Mouse (Mus musculus): ENCODE results near the gene Top3b.
A peak's percentile ranks its signal among the peaks of the same experiment; 100 is the strongest.

The Top3b gene

GRCm38 (mm10) chr16:16870617-16871331, at the start of gene Top3b, which contains the start of gene Vpreb1:
Gene Top3b, plus strand, starts transcription at chr16:16870736.
Gene Vpreb1, minus strand, starts transcription at chr16:16870843.
- DNase-seq: peak; percentile 86

- DNase-seq: no peak
Measured at GRCm38 (mm10) chr16:16825476-16825875, 45.1 kb upstream of the Top3b start.

GRCm38 (mm10) chr16:16826223-16826622, 44.3 kb upstream of the Top3b start:
- DNase-seq: no peak

GRCm38 (mm10) chr16:16828757-16829615, 41.5 kb upstream of the Top3b start, which contains the start of gene Spag6l:
Gene Spag6l, minus strand, starts transcription at chr16:16829456.
- peak; percentile 31 for DNase-seq

- no peak for DNase-seq
Measured at GRCm38 (mm10) chr16:16829671-16830070, 40.9 kb upstream of the Top3b start.

- no peak for DNase-seq
Measured at GRCm38 (mm10) chr16:16849196-16849595, 21.3 kb upstream of the Top3b start.

- DNase-seq: no peak
Measured at GRCm38 (mm10) chr16:16852411-16852810, 18.1 kb upstream of the Top3b start.

- DNase-seq: peak; percentile 82
Measured at GRCm38 (mm10) chr16:16854836-16855235, 15.7 kb upstream of the Top3b start.

- no peak for DNase-seq
Measured at GRCm38 (mm10) chr16:16855541-16855940, 15.0 kb upstream of the Top3b start.

- DNase-seq: peak; percentile 1
Measured at GRCm38 (mm10) chr16:16856054-16856453, 14.5 kb upstream of the Top3b start.

GRCm38 (mm10) chr16:16856731-16857476, 13.6 kb upstream of the Top3b start:
- DNase-seq: peak; percentile 2

GRCm38 (mm10) chr16:16862288-16862687, 8.2 kb upstream of the Top3b start:
- DNase-seq: no peak

- peak; percentile 2 for DNase-seq
Measured at GRCm38 (mm10) chr16:16863978-16864377, 6.6 kb upstream of the Top3b start, which contains the start of gene Igll1. Gene Igll1, minus strand, starts transcription at chr16:16863985.

- DNase-seq: no peak
Measured at GRCm38 (mm10) chr16:16865217-16865616, 5.3 kb upstream of the Top3b start.

- peak; percentile 68 for DNase-seq
Measured at GRCm38 (mm10) chr16:16865696-16866561, 4.6 kb upstream of the Top3b start.

GRCm38 (mm10) chr16:16870241-16870616, 307 bp upstream of the Top3b start:
- DNase-seq: no peak

GRCm38 (mm10) chr16:16879025-16879424, 8.5 kb downstream of the Top3b start:
- DNase-seq: no peak

- DNase-seq: no peak
Measured at GRCm38 (mm10) chr16:16888341-16888740, 17.8 kb downstream of the Top3b start.

- DNase-seq: no peak
Measured at GRCm38 (mm10) chr16:16892366-16892765, 21.8 kb downstream of the Top3b start.

GRCm38 (mm10) chr16:16896015-16896381, 25.5 kb downstream of the Top3b start:
- DNase-seq: no peak

- peak; percentile 97 for DNase-seq
Measured at GRCm38 (mm10) chr16:16896382-16897055, 26.0 kb downstream of the Top3b start, which contains the start of gene Ppm1f. Gene Ppm1f, plus strand, starts transcription at chr16:16896469.
